Mouse (Mus musculus): ENCODE results near the gene Lmbr1.

Gene Lmbr1

GRCm38 (mm10) chr5:29270879-29271278 lies 107.3 kb downstream of the Lmbr1 start:
- in situ Hi-C loops (cut with MboI, MseI) = no loop called here

DNA sequence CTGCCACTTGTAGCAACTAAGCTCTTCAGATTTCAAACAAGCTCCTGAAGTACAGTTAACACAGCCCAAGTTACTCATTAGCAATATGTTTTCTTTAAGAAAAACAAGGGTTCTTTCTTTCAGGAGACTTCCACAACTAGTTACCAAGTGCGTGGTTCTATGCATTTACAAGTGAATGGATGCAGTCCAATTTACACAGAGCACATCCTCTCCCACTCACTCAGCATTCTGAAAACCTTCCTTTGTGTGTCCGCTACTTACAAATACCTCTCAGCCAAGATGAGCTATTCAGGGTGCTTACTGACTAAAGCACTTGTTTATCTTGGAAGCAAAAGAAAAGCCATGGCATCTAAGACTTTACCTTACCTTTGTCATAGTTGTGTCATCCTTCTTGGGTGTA lies 124.3 kb downstream of the Lmbr1 start:
- in situ Hi-C loops (cut with MboI, MseI) = no loop called here

GRCm38 (mm10) chr5:29251496-29251873 lies 126.7 kb downstream of the Lmbr1 start:
- in situ Hi-C loops (cut with MboI, MseI) = no loop called here

DNA sequence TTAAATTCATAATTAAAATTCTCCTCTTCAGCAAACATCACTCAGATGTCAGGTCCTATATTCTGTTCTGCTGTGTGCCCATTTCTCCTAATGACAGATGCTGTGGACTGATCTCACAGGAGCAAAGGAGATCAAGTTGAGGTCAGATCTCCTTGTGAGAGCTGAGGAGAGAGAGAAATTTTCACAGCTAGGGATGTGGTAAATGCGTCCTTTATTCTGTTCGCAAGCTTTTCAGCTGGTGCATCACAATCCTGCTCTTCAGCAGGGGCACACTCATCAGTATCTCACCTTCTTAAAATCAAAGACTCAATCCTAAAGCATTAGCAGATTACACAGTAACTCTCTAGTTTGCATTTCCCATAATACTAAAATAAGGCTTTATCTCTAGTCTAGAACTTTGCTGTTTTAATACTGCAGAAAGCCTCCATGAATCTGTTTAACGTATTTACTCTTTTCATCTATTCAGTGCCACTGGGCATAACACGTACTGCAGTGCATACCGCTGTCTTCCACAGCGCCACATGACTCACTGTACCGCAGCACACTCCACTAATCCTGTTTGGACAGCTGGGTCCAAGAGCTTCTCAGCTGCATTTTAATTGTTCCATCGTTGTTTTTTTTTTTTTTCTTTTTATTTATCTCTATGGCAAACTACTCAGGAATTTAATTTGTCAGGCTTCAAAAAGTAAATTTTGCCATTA lies 127.2 kb downstream of the Lmbr1 start:
- in situ Hi-C loops (cut with MboI, MseI) = no loop called here

GRCm38 (mm10) chr5:29244769-29245168 lies 133.4 kb downstream of the Lmbr1 start:
- in situ Hi-C loops (cut with MboI, MseI) = no loop called here

DNA sequence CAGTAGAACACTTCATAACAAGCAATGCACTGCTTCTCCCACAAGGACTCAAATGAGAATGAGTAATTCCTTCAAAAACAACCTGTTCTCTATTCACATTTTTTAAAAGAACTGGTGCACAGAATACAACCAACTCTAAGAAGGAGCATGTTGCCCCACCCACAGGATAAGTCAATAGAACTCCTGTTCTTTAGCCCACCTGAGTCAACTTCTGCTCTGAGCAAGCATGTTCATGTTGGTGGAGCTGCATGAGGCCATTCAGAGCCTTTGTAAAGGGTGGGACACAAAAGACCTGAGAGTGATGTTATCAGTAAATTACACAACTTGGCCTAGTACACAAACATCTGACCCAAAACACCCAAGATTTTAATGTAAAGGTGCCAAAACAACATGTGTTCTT lies 139.8 kb downstream of the Lmbr1 start:
- in situ Hi-C loops (cut with MboI, MseI) = no loop called here

DNA sequence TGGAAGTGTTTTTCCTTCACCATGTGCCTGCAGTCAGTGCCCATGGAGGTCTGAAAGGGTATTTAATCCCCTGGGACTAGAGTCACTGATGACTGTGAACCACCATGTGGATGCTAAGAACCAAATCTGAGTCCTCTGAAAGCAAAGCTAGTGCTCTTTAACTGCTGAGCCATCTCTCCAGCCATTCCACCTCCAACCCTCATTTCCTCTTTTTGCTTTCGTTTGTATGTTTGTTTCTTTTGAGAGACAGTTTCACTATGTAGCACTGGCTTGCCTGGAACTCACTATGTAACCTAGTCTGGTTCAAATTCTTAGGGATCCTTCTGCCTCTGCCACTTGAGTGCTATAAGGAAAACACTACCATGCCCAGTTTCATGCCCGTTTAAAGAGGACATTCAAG lies 147.7 kb downstream of the Lmbr1 start:
- in situ Hi-C loops (cut with MboI, MseI) = no loop called here

DNA sequence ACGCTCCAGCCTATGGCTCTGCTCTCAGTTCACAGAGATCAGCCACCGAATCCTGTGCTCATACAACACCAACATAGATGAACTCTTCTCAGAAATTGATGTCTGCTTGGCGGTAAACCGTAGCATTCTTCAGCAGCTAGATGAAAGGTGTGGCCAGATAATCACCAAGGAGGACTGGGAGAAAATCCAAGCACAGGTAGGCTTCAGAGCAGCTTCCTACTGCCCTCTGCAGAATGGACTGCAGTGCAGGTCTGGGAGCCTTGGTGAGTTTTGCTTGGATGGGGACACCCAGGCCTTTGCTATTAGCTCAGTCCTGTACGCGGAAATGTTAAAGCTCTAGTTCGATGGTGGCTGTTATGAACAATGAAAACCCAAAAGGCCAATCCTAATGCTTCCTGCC lies 154.1 kb downstream of the Lmbr1 start:
- in situ Hi-C loops (cut with MboI, MseI) = no loop called here

- in situ Hi-C loops (cut with MboI, MseI) = loop anchor here (10.0 kb wide), 3 partner anchors 207 to 983 kb away; no protein-coding TSS in a partner anchor
Measured at GRCm38 (mm10) chr5:29217997-29218396, 160.2 kb downstream of the Lmbr1 start.

DNA sequence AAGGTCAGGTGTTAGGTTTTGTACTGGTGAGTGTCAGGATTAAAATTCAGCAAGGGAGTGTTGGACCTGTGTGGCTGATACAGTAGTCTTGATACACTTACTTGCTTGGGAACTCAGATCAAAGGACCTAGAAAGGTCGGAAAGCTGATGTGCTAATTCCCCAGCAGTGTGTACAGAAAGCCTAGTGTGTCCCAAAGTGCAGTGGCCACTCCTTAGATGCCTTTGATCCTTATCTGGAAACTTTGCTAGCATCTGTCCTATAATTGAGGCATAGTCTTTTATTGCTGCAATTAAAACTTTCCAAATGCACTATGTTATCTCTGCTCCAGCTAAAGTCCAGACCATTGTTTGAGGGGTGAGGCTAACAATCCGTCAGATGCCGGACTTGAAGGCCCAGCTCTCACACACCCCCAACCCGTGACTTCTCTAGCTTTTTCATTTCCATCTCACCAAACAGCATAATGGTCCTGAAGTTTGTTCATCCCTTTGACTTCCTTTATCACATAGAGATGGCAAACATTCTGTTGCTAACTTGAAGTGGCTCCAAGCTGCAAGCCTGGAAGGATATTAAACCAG lies 166.1 kb downstream of the Lmbr1 start:
- in situ Hi-C loops (cut with MboI, MseI) = loop anchor here (10.0 kb wide), 3 partner anchors 213 to 983 kb away; no protein-coding TSS in a partner anchor

GRCm38 (mm10) chr5:29205690-29206089 lies 172.5 kb downstream of the Lmbr1 start:
- in situ Hi-C loops (cut with MboI, MseI) = no loop called here

GRCm38 (mm10) chr5:29199868-29200267 lies 178.3 kb downstream of the Lmbr1 start:
- in situ Hi-C loops (cut with MboI, MseI) = no loop called here

DNA sequence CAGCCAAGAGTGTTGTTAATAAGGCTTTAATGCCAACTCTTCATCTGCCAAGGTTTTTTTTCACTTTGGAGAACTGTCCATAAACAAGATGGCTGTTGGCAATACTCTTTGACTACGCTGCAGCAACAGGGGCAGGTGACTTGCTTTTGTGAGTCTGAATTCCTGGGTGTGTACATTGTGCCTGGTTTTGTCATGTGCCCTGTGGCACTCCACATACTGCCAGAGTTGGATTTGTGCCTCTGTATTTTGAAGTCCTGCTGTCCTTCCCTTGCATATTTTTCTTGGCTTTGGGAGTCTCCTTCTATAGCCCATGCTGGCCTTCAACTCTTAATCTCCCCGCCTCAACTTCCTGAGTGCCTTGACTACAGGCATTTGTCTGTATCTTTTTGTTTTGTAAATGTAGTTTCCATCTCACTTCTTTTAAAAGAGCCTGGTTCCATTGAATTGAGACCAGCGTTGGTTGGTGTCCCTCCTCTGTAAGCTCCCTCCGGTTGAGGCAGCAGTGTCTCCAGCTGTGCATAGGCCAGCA lies 179.2 kb downstream of the Lmbr1 start:
- in situ Hi-C loops (cut with MboI, MseI) = no loop called here

DNA sequence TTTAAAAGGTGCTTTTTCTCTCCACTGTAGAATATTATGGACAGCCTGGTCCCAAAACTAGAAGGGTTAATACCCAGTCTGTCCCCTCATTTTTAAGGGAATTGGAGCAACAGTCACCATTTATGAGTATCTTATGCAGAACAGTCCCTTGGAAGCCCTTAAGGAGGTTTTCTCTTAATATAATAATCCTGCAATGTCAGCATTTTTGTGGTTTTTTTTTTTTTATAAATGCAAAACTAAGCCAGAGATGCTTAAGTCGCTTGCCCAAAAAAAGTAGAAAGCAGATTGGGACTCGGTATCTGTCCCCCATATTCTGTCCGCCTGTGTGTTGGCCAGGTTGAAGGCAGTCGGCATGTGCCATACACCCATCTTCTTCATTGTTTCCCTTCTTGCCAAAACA lies 181.0 kb downstream of the Lmbr1 start:
- in situ Hi-C loops (cut with MboI, MseI) = no loop called here

GRCm38 (mm10) chr5:29196264-29196658 lies 181.9 kb downstream of the Lmbr1 start:
- in situ Hi-C loops (cut with MboI, MseI) = no loop called here

DNA sequence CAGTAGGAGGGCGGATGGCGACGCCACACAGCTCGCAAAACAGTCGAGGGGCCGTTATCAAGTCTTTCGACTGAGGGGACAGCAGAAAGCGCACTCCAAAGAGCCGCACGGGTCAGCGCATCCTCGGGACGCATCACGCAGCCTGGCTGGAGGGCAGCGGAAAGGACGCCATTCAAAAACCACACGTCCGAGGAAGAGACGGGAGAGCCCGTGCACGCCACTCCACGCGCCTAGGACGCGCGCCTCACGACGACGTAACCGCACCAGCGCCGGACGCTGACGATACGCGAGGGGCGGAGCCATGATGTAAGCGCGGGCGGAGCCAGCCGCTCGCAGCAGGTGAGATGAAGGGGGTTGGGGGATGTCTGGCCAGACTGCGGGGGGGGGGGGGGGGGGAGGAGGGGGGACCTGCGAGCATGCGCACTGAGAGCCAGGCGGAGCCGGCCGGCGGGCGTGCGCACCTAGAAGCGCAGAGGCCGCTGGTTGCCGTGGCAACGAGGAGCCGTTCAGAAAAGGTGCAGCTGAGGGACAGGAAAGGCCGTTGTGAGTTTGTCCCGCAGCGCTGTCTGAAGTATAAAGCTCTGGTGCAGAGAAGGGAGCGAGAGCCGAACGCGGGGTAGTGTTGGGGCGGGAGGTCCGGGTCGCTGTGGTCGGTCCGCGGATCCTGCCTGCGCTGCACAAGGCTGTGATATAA lies 182.5 kb downstream of the Lmbr1 start, which contains the start of gene Rnf32:
Gene Rnf32, plus strand, starts transcription at position 423 of the 694 bp plus-strand sequence.
- in situ Hi-C loops (cut with MboI, MseI) = no loop called here

DNA sequence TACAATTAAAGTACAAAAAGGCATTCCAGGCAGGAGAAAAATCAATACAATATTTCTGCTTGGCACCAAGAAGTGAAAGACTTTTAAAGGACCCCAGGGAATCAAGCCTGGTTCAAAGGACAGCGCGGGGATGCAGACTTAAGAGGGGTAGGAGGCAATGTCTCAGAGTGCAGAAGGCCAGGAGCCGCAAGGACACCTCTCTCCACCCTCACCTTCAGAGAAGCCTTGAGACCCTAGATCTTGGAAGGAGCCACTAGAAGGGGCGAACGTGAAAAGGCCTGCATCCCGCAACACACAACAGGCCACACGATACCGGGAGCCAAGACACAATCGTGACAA lies 183.0 kb downstream of the Lmbr1 start:
- in situ Hi-C loops (cut with MboI, MseI) = no loop called here

DNA sequence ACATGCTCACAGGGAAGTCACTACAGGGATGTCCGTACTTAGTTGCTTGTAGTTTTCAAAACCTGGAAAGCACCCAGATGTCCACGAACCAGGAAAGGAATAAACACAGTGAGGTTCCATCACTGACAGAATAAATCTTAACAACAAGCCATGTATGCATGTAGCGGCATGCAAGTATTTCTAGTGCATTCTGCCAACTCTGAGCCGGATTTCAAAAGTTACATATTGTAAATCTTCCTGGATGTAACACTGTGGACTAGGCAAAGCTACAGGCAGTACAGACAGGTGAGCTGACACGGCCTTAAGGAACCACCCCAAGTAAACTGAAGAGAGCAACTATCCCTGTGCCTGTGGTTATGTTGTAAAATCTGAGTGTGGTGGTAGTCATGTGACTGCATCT lies 191.4 kb downstream of the Lmbr1 start:
- in situ Hi-C loops (cut with MboI, MseI) = loop anchor here (10.0 kb wide), 1 partner anchor 448 kb away; no protein-coding TSS in a partner anchor

Measured in T-helper 1 cell (primary cell).